Mouse (Mus musculus) kidney, postnatal 0 days (tissue): ENCODE measurements at regions not wholly inside any gene's neighbourhood (a gene's known extent, or its start where the extent isn't known, plus 50 kb on each side); places are given as distances from the start of the nearest gene placed in this dataset.

Experiments
- ATAC-seq: fragments of 200-750 bp; cut with Nextera tagmentation; replicated peaks from 2 replicates; pipeline ENCODE4 v1.8.0; 2017; ENCODE audit warnings: low read depth, moderate number of reproducible peaks, moderate TSS enrichment, moderate library complexity; ENCODE audit not compliant: low FRiP score
- DNase-seq: peaks from one replicate; pipeline ENCODE4 v3.0.0-alpha.2; 2016; ENCODE audit warnings: low spot score
- H3K27ac ChIP-seq: fragments of 300-500 bp; sonication (generic); 2 replicates; pipeline ENCODE4 v1.5.1; 2014; ENCODE audit warnings: mild to moderate bottlenecking
- H3K27me3 ChIP-seq: fragments of 300-500 bp; sonication (generic); 2 replicates; pipeline ENCODE4 v1.6.1; 2014; ENCODE audit warnings: low read length, mixed read lengths; ENCODE audit not compliant: insufficient read depth
- H3K36me3 ChIP-seq: fragments of 300-500 bp; sonication (generic); 2 replicates; pipeline ENCODE4 v1.6.1; 2014; ENCODE audit warnings: low read length, mixed read lengths; ENCODE audit not compliant: insufficient read depth
- H3K4me1 ChIP-seq: fragments of 300-500 bp; sonication (generic); replicated peaks from 2 replicates; pipeline ENCODE4 v1.6.1; 2014; ENCODE audit warnings: antibody characterized with exemption, low read length, mixed read lengths; ENCODE audit not compliant: insufficient read depth
- H3K4me2 ChIP-seq: fragments of 300-500 bp; sonication (generic); 2 replicates; pipeline ENCODE4 v1.6.1; 2014; ENCODE audit warnings: mild to moderate bottlenecking, low read length, moderate library complexity, mixed read lengths
- H3K4me3 ChIP-seq: fragments of 300-500 bp; sonication (generic); replicated peaks from 2 replicates; pipeline ENCODE4 v1.5.1; 2014; ENCODE audit warnings: low read depth, low read length
- H3K9ac ChIP-seq: fragments of 300-500 bp; sonication (generic); 2 replicates; pipeline ENCODE4 v1.6.1; 2014; ENCODE audit warnings: low read depth, low read length
- H3K9me3 ChIP-seq: fragments of 300-500 bp; sonication (generic); replicated peaks from 2 replicates; pipeline ENCODE4 v1.6.1; 2016; ENCODE audit warnings: low read length, inconsistent platforms, mixed read lengths
- CTCF ChIP-seq: IDR thresholded peaks from 2 replicates; pipeline ENCODE4 v1.5.1; 2016; ENCODE audit warnings: antibody characterized with exemption, low read depth, mild to moderate bottlenecking, moderate library complexity
- WGBS: fragments of 180-500 bp; shearing (Covaris S2); extraction: QIAGEN DNeasy Blood & Tissue Kit; methylation state at CpG from one replicate; pipeline ENCODE4 v1.1.7; 2014; 5-methylcytosine and 5-hydroxymethylcytosine counted together

DNA sequence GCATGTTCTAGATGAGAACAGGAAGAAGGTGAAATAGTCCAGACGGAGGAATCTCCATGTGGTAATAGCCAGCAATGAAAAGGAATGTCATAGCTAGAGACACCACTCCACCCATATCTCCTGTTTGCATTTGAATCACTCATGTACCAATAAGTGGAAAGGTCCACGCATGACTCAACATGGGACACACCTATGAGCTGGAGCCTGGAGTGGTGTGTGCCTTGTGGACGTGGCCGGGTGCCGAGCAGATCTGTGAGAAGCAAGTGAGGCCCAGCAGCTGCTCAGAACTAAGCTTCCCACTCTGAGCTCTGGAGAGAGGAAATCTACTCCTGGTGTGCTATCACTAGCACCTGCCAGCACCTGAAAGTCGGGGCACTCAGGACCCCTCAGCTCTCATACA lies 116.4 kb upstream of the Xylt1 start:
- no peak overlapping the region for H3K4me2 ChIP-seq
- TF ChIP-seq CTCF, result no peak
- ATAC-seq, result no peak
- H3K27ac ChIP-seq, result no peak overlapping the region
- no peaks in the 10 kb centered on the region for H3K27me3 ChIP-seq
- H3K9ac ChIP-seq, result no peak overlapping the region
- WGBS, result 85% methylated on average over 6 of the region's 6 CpGs
- H3K4me1 ChIP-seq, result no peaks in the 10 kb centered on the region
- DNase-seq, result no peak
- H3K4me3 ChIP-seq, result no peak overlapping the region
- no peaks in the 10 kb centered on the region for H3K36me3 ChIP-seq
- no peaks in the 10 kb centered on the region for H3K9me3 ChIP-seq

DNA sequence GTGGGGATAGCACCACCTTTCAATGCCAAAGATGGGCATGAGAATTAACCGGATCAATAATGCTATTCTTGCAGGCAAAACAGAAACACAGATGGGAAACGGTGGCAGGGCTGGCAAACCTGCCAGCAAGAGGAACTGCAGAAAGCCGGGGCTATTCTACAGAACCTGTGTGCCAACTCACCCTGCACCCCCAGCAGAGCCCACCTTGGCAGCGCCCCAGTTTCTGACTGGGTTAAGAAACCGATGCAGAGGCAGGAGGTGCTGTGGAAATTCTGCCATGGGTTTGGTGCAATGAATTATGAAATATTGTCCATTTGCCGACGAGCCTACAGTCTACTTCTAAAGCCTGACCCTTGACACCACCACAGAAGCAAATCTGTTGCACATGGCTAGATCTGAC lies 112.7 kb upstream of the Xylt1 start:
- no peak for TF ChIP-seq CTCF
- Histone ChIP-seq H3K9ac (no peak overlapping the region), H3K9me3 (no peaks in the 10 kb centered on the region), H3K4me3 (no peak overlapping the region), H3K4me2 (no peak overlapping the region), H3K4me1 (no peaks in the 10 kb centered on the region), H3K36me3 (no peaks in the 10 kb centered on the region), H3K27me3 (no peaks in the 10 kb centered on the region), H3K27ac (no peak overlapping the region)
- WGBS, result 93% methylated on average over 7 of the region's 7 CpGs
- DNase-seq (no peak), ATAC-seq (no peak)

DNA sequence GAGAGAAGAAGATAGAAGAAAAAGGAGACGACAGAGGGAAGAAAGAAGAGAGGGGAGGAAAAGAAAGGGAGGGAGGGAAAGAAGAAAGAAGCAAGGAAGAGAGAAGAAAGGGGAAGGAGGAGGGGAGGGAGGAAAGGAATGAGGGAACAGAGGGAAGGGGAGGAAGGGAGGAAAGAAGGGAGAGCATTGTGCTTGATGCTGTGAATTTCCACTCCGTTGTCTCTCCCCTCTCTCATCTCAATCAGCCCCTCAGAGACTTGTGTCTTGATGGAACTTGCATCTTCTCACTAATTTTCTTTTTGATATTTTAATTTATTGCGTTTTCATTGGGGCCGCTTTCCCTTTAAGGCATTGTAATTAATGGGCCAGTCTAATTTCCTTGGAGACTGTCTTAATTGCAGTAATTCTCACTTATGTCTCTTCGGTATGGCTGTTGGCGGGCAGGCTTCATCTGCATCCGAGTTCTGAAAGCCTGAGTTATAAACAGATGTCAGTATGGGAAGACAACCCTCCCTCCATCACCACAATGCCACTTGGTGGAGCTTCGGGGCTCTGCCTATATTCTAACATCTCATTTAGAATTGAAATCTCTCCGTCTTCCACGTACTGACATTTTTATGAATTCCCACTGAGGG lies 111.4 kb upstream of the Xylt1 start:
- no peak overlapping the region for H3K9ac ChIP-seq
- TF ChIP-seq CTCF, result no peak
- ATAC-seq, result no peak
- WGBS, result 66% methylated on average over 10 of the region's 10 CpGs
- no peaks in the 10 kb centered on the region for H3K36me3 ChIP-seq
- no peak overlapping the region for H3K4me3 ChIP-seq
- DNase-seq, result no peak
- no peaks in the 10 kb centered on the region for H3K9me3 ChIP-seq
- no peaks in the 10 kb centered on the region for H3K27me3 ChIP-seq
- no peaks in the 10 kb centered on the region for H3K4me1 ChIP-seq
- no peak overlapping the region for H3K27ac ChIP-seq
- no peak overlapping the region for H3K4me2 ChIP-seq

GRCm38 (mm10) chr7:117278388-117278961 lies 102.3 kb upstream of the Xylt1 start:
- no peaks in the 10 kb centered on the region for H3K4me1 ChIP-seq
- no peaks in the 10 kb centered on the region for H3K27me3 ChIP-seq
- WGBS, result 61% methylated on average over 6 of the region's 6 CpGs
- no peak for DNase-seq
- no peaks in the 10 kb centered on the region for H3K36me3 ChIP-seq
- no peak for TF ChIP-seq CTCF
- H3K9me3 ChIP-seq, result no peaks in the 10 kb centered on the region
- no peak for ATAC-seq
- H3K4me3 ChIP-seq, result no peak overlapping the region
- H3K9ac ChIP-seq, result no peak overlapping the region
- no peak overlapping the region for H3K27ac ChIP-seq
- H3K4me2 ChIP-seq, result no peak overlapping the region

DNA sequence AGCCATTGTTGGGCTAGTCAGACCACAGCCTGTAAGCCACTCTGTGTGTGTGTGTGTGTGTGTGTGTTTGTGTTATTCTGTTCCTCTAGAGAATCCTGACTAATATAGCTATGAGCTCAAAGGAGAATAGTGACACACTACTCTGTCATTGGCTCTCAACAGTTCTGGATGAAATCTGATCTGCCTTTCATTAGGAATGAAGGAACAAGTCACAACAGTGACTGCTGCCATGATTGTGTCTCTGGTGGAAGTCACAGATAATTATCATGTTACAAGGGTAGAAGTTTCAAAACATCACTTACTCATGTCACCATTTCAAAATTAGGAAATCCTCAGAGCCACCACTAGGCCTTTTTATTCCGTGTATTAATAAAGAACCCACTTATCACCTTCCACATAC lies 98.6 kb upstream of the Xylt1 start:
- no peaks in the 10 kb centered on the region for H3K9me3 ChIP-seq
- WGBS, result 91% methylated on average over 1 of the region's 1 CpGs
- H3K27me3 ChIP-seq, result no peaks in the 10 kb centered on the region
- H3K4me3 ChIP-seq, result no peak overlapping the region
- no peaks in the 10 kb centered on the region for H3K36me3 ChIP-seq
- DNase-seq (no peak), ATAC-seq (no peak)
- no peak overlapping the region for H3K27ac ChIP-seq
- no peak for TF ChIP-seq CTCF
- no peaks in the 10 kb centered on the region for H3K4me1 ChIP-seq
- H3K4me2 ChIP-seq, result no peak overlapping the region
- H3K9ac ChIP-seq, result no peak overlapping the region

DNA sequence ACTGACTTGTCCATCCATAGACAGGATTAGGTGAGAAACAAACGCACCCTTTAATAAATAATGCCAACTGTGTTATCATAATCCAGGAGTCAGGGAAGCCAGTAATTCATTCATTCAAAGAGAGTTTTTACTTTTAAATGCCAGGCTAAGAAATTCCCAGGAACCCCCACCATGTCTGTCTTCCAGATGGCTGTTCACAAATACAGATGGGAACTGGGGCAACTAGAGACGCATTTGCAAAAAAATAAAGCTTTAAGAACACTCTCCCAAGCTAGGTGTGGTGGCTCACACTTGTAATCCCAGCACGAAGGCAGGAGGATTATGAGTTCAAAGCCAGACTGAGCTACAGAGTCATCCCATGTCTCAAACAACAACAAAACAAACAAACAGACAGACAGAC lies 95.6 kb upstream of the Xylt1 start:
- WGBS, result 75% methylated on average over 3 of the region's 3 CpGs
- no peaks in the 10 kb centered on the region for H3K4me1 ChIP-seq
- no peaks in the 10 kb centered on the region for H3K36me3 ChIP-seq
- no peaks in the 10 kb centered on the region for H3K9me3 ChIP-seq
- no peak overlapping the region for H3K9ac ChIP-seq
- ATAC-seq (no peak), DNase-seq (no peak)
- no peaks in the 10 kb centered on the region for H3K27me3 ChIP-seq
- no peak overlapping the region for H3K4me3 ChIP-seq
- no peak overlapping the region for H3K4me2 ChIP-seq
- H3K27ac ChIP-seq, result no peak overlapping the region
- no peak for TF ChIP-seq CTCF

GRCm38 (mm10) chr7:117285985-117286384 lies 94.8 kb upstream of the Xylt1 start:
- DNase-seq (no peak), ATAC-seq (no peak)
- Histone ChIP-seq H3K27ac (no peak overlapping the region), H3K4me2 (no peak overlapping the region), H3K27me3 (no peaks in the 10 kb centered on the region), H3K9me3 (no peaks in the 10 kb centered on the region), H3K36me3 (no peaks in the 10 kb centered on the region), H3K4me1 (no peaks in the 10 kb centered on the region), H3K4me3 (no peak overlapping the region), H3K9ac (no peak overlapping the region)
- 79% methylated on average over 5 of the region's 5 CpGs for WGBS
- TF ChIP-seq CTCF, result no peak
